Mouse (Mus musculus) stomach, postnatal 0 days (tissue): ENCODE results near the gene Usp20. TPM values are rescaled to one million over a fixed set of nuclear protein-coding genes. Genes with fewer than 3 reads are reported as not detected.

ENCODE experiments used
- ATAC-seq: fragments of 200-750 bp; cut with Nextera tagmentation; 2 replicates; pipeline ENCODE4 v1.8.0; 2017; ENCODE audit not compliant: low FRiP score, low TSS enrichment
- DNase-seq: peaks from one replicate; pipeline ENCODE4 v3.0.0-alpha.2; 2016; ENCODE audit warnings: low spot score
- H3K27ac ChIP-seq: fragments of 300-500 bp; sonication (generic); replicated peaks from 2 replicates; pipeline ENCODE4 v1.5.1; 2014; ENCODE audit warnings: mild to moderate bottlenecking, control low read depth
- H3K27me3 ChIP-seq: fragments of 300-500 bp; sonication (generic); 2 replicates; pipeline ENCODE4 v1.6.1; 2014; ENCODE audit warnings: low read length; ENCODE audit not compliant: control insufficient read depth, insufficient read depth
- H3K36me3 ChIP-seq: fragments of 300-500 bp; sonication (generic); 2 replicates; pipeline ENCODE4 v1.6.1; 2014; ENCODE audit warnings: low read length, mixed read lengths; ENCODE audit not compliant: control insufficient read depth, insufficient read depth
- H3K4me1 ChIP-seq: fragments of 300-500 bp; sonication (generic); replicated peaks from 2 replicates; pipeline ENCODE4 v1.6.1; 2014; ENCODE audit warnings: antibody characterized with exemption; ENCODE audit not compliant: control insufficient read depth, insufficient read depth
- H3K4me2 ChIP-seq: fragments of 300-500 bp; sonication (generic); replicated peaks from 2 replicates; pipeline ENCODE4 v1.6.1; 2014; ENCODE audit warnings: low read depth, mild to moderate bottlenecking, control low read depth, moderate library complexity
- H3K4me3 ChIP-seq: fragments of 300-500 bp; sonication (generic); 2 replicates; pipeline ENCODE4 v1.5.1; 2014; ENCODE audit warnings: low read depth, low read length, control low read depth
- H3K9ac ChIP-seq: fragments of 300-500 bp; sonication (generic); 2 replicates; pipeline ENCODE4 v1.6.1; 2014; ENCODE audit warnings: mild to moderate bottlenecking, low read length, control low read depth, mixed read lengths
- H3K9me3 ChIP-seq: fragments of 300-500 bp; sonication (generic); 2 replicates; pipeline ENCODE4 v1.6.1; 2016; ENCODE audit warnings: low read length; ENCODE audit not compliant: control insufficient read depth
- CTCF ChIP-seq: IDR thresholded peaks from 2 replicates; pipeline ENCODE4 v1.5.1; 2016; ENCODE audit warnings: antibody characterized with exemption, low read depth, mild to moderate bottlenecking, moderate library complexity
- EP300 ChIP-seq: optimal IDR thresholded peaks from 2 replicates; pipeline ENCODE3; 2016; ENCODE audit warnings: antibody characterized with exemption
- WGBS: fragments of 180-500 bp; shearing (Covaris S2); extraction: QIAGEN DNeasy Blood & Tissue Kit; methylation state at CpG from one replicate; pipeline ENCODE4 v1.1.7; 2014; 5-methylcytosine and 5-hydroxymethylcytosine counted together
- polyA plus RNA-seq: library from polyadenylated mRNA; unstranded; fragments of >200 nt; fragmentation: Nextera tagmentation; extraction: Ambion mirVana; gene quantifications from 2 replicates; pipeline ENCODE4 v1.2.1, GENCODE M21; 2015

Gene Usp20
- polyA plus RNA-seq, 1 experiment from 2014 or later = 8.9 TPM

DNA sequence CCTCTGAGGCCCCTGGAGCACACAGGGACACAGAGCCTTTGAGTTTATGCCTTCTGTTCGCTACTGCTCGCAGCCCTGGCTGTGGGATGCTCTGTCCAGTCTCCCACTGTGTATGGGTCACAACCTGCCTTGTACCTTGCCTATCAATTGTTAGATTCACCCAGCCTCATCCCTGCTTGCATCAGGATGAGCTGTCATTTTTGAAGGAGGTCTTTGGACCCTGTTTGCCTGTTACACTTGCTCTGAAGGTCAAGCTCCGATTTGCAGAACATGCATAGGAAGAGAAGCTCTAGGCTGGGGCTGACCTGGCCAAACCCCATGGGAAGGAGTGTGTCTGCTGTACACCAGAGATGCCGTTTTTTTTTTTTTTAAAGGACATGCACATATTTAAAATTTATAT is 24.6 kb upstream of the Usp20 start:
- TF ChIP-seq CTCF = no peak
- TF ChIP-seq EP300 = no peak
- Histone ChIP-seq H3K27me3 (no peaks in the 10 kb centered on the region), H3K27ac (no peak overlapping the region), H3K4me1 (peaks cover 5% of the 10 kb centered on the region; the same call in 1 of the 2 replicates), H3K9me3 (no peaks in the 10 kb centered on the region), H3K9ac (no peak overlapping the region), H3K4me2 (no peak overlapping the region), H3K36me3 (peaks cover 38% of the 10 kb centered on the region), H3K4me3 (no peak overlapping the region)
- DNase-seq (no peak), ATAC-seq (no peak)
- WGBS = 75% methylated on average over 4 of the region's 4 CpGs

DNA sequence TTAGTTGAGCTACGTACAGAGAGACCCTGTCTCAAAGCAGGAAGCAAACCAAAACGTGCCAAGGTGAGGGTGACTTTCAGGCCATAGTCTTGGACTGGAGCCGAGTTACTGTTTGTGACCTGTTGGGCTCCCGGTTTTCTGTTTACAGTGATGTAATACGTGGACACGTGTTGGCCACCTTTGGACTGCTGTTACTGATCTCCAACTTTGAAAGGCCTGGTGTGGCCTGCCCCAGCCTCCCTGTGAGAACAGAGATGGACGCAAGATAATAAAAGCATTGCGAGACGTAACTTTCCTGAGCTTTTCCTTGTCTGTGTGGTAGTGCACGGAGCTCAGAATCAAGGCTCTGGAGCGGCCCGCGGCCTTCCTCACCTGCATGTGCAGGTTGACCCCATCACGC is 23.4 kb upstream of the Usp20 start:
- 74% methylated on average over 14 of the region's 14 CpGs for WGBS
- Histone ChIP-seq H3K4me3 (no peak overlapping the region), H3K36me3 (peaks cover 48% of the 10 kb centered on the region), H3K27ac (no peak overlapping the region), H3K9me3 (no peaks in the 10 kb centered on the region), H3K4me2 (no peak overlapping the region), H3K9ac (no peak overlapping the region), H3K27me3 (no peaks in the 10 kb centered on the region), H3K4me1 (peaks cover 3% of the 10 kb centered on the region; the same call in 1 of the 2 replicates)
- TF ChIP-seq CTCF = no peak
- TF ChIP-seq EP300 = no peak
- no peak for DNase-seq
- ATAC-seq = peak; percentile 40; the same call in 1 of the 2 replicates

DNA sequence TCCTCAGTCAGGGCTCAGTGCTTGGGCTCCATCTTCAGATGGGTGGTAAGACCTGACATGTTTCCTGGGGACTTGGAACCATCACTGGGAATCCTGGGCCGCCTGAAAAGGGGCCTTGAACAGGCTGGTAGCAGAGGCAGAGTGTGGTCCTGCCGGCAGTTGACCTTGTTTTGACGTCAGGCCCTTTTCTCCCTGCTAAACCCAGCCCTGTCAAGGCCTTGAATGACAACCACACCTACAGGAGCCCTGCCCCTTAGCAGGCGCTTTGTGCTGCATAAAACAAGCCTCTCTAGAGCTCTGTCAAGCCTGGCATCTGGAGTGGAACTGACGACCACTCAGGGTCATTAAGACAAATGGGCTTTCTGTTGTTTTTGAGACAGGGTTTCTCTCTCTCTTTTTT is 22.2 kb upstream of the Usp20 start:
- no peak overlapping the region for H3K27ac ChIP-seq

DNA sequence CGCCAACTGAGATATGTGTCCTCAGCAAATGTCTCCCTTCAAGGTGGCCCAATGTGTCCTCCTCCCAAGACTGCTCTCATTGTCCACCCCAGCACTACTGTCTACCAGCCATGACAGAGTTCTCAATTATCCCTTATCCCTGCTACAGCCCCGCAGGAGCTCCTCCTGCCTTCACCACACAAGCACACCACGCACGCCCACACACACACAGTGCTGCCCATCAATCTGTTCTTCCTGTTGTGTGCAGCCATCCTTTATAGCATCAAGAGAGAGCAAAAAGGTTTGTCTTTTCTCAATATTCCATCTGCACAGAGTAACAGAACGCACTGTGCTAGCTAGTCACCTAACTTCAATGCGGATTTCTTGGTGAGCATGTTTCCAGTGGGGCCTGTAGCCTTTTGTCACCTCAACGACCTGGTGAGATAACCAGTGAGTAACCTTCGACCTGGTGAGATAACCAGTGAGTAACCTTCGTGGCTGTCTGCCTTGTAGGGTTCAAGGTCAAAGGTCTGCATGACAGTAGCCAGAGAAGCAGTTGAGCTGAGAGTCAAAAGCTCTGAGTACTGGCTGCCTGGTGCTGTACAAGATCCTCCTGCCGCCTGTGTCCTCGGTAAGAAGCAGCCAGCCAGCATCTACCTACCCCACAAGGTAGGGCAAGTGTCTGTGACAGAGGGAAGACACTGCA is 19.4 kb upstream of the Usp20 start:
- Histone ChIP-seq H3K4me2 (no peak overlapping the region), H3K9me3 (no peaks in the 10 kb centered on the region), H3K9ac (no peak overlapping the region), H3K4me3 (no peak overlapping the region), H3K36me3 (peaks cover 38% of the 10 kb centered on the region), H3K27me3 (no peaks in the 10 kb centered on the region), H3K4me1 (0 out of 2 replicates have a peak, but pooled peaks cover 9% of the 10 kb centered on the region), H3K27ac (no peak overlapping the region)
- no peak for TF ChIP-seq CTCF
- no peak for TF ChIP-seq EP300
- DNase-seq = no peak
- 80% methylated on average over 11 of the region's 11 CpGs for WGBS
- no peak for ATAC-seq

More for the DNA sequence above, 22.2 kb upstream of the Usp20 start:
- ATAC-seq (no peak), DNase-seq (no peak)
- H3K4me1 ChIP-seq = no peaks in the 10 kb centered on the region
- TF ChIP-seq EP300 = no peak
- no peak for TF ChIP-seq CTCF
- H3K36me3 ChIP-seq = peaks cover 48% of the 10 kb centered on the region
- H3K27me3 ChIP-seq = no peaks in the 10 kb centered on the region
- H3K9me3 ChIP-seq = no peaks in the 10 kb centered on the region
- no peak overlapping the region for H3K4me2 ChIP-seq
- 43% methylated on average over 5 of the region's 5 CpGs for WGBS
- H3K4me3 ChIP-seq = no peak overlapping the region
- H3K9ac ChIP-seq = no peak overlapping the region

DNA sequence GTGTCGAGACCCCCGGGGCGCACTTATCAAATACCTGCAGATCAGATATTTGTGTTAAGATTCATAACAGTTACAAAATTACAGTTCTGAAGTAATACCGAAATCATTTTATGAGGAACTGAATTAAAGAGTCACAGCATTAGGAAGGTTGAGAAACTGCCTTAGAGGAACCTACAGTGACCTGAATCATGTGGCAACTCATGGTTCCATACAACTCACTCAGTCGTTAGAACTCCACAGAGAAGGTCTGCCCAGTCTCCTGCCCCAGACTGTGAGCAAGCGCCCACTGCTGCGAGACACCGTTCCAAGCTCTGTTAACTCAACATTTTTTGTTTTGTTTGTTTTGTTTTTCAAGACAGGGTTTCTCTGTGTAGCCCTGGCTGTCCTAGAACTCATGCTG is 16.5 kb upstream of the Usp20 start:
- DNase-seq = no peak
- 0 out of 2 replicates have a peak, but pooled peaks cover 9% of the 10 kb centered on the region for H3K4me1 ChIP-seq
- ATAC-seq = no peak
- H3K4me3 ChIP-seq = no peak overlapping the region
- no peak overlapping the region for H3K4me2 ChIP-seq
- 87% methylated on average over 8 of the region's 8 CpGs for WGBS
- peaks cover 24% of the 10 kb centered on the region for H3K36me3 ChIP-seq
- no peak overlapping the region for H3K27ac ChIP-seq
- H3K9me3 ChIP-seq = no peaks in the 10 kb centered on the region
- TF ChIP-seq CTCF (no peak), EP300 (no peak)
- no peak overlapping the region for H3K9ac ChIP-seq
- no peaks in the 10 kb centered on the region for H3K27me3 ChIP-seq

DNA sequence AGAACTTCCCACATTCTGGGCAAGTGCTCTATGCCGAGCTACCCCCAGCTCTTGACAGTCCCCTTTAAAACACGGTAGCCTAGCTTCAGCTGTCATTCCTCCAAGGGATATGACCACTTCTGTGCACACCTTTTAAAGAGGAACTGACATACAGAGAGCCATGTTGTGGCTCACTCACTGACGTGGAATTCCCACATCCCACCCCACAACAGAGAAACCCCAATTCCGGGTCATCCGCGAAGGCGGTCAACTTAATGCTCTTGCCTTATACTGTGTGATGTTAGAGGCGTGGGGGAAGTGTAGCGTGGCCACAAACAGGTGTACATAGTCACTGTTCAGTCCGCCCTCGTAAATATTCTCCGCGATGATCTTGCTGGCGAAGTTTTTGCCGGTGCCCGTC is 15.3 kb upstream of the Usp20 start:
- Histone ChIP-seq H3K4me2 (peak overlapping the region; percentile 93), H3K4me3 (peak overlapping the region; percentile 98), H3K27ac (peak overlapping the region; percentile 86), H3K4me1 (0 out of 2 replicates have a peak, but pooled peaks cover 9% of the 10 kb centered on the region), H3K9ac (peak overlapping the region; percentile 96), H3K27me3 (no peaks in the 10 kb centered on the region), H3K36me3 (peaks cover 15% of the 10 kb centered on the region), H3K9me3 (no peaks in the 10 kb centered on the region)
- ATAC-seq = 0 out of 2 replicates have a peak, but pooled peaks have one; percentile 19
- TF ChIP-seq CTCF = no peak
- no peak for TF ChIP-seq EP300
- DNase-seq = no peak
- 7% methylated on average over 16 of the region's 16 CpGs for WGBS
